Mouse (Mus musculus) 3134 (cell line): ENCODE results near the gene Barhl2.

Experiments used
- DNase-seq: peaks from one replicate; pipeline ENCODE4 v3.0.0-alpha.2; 2011; ENCODE audit warnings: low spot score; ENCODE audit not compliant: insufficient read length; ENCODE audit errors: extremely low read depth

The Barhl2 gene

DNA sequence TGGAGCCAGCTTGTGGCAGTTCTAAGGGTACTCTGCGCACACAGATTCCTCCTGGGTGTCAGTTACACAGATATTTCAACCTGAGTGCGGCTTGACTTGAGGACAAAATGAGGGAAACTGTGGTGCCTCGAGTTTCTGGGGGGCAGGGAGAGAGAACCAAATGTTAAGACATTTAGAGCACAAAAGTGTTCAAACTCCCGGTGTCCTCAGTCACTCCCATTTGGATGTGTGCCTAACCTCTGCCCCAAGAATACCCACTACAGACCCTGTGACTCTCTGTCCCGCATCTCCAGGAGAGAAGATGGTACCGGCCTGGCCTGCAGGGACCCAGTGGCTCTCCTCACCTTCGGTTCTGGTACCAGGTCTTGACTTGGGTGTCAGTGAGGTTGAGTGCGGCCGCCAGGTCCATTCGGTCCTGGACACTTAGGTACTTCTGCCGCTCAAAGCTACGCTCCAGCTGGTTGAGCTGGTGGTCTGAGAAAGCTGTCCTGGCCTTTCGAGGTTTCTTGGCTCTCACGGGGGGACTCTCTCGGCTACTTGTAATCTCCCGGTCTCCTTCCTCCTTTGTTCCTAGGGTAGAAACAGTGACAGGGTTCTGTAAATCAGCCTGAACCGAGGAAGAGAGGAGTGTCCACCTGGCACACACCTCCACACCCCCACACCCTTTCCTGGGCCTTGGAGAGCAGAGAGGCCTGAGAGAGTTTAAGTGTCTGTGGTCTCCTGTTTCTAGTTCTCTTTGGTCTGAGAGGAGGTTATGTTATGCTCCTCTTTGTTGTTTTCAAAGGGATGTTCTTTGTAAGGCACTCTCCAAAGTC lies 2.7 kb downstream of the Barhl2 start:
- no peak for DNase-seq

DNA sequence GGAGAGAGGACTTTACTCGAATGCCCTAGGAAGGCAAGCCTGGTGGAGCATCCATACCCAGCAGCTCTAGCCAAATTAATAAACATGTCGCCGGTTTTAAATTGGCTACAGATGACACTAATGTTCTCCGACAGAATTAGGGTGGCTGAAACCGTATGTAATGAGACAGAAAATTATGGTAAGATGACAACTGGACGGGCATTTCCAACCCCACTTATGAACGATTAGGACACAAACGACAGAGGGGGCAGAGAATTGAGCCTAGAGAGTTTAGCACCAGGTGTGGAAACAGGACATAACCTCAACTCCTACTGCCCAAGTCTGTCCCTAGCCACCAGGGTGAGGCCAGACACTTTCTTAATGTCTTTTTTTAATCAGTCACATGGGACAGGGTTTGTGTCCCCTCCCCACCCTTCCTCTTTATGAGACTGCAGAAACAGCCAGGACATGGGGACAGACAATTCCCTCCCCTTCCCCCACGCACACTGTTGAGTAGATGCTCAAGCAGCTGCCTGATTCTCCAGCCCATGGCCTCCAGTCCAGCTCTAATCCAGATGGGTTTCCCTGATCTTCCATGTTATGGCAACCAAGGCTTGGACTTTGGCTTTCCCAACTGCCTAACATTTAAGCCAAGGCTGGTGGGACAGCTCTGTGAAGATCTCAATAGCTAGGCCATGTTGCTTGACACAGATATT lies 3.4 kb downstream of the Barhl2 start:
- DNase-seq: no peak

DNA sequence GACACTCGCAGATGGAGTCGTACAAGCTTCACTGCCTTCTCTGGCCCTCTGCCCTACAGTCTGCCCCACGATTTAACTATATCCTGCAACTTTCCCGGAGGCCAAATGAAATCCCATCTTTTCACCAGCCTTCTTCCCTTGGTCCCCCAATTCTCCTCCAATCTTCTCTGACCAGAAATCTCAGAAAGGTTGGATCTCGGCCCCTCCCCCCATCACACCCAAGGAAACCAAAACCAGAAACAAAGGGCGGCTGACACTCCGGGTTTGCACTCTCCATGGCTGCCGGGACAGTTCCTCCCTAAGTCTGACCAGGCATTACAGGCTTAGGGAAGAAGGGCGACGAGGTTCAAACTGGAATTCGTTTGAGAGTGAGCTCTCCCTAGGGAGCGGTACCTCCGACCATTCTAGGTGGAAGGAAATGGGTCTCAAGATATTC lies 4.1 kb downstream of the Barhl2 start:
- DNase-seq: no peak

DNA sequence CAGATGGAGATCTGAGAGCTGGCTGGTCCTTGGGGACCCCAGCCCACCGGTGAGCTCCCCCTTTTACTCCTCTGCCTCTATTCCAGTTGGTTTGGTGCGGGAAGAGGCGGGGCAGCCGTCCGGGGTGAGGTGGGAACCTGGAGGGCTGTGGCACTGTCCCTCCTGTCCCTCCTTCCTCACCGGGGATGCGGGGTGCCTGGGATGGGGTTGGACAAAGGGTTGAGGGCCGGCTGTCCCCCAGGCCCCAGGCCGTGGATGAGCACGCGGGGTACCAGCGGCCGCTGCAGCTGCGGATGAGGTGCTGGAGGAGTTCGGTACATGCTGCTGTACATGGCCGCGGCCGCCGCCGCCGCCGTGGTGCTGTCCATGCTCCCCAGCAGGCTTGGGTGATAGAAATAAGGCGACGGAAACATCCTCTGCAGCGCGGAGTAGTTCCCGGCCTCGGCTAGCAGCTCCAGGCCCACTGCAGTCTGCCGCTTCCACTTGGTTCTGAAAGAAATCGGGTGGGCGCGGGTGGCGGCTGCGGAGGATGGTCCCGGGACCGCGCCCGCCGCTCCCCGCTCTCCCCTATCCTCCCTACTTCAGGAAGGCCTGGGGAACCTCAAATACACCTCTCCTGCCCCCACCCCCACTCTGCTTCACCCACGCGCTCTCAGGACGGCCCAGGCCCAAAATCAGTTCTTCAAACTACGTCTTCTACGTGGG lies 4.6 kb downstream of the Barhl2 start:
- no peak for DNase-seq

DNA sequence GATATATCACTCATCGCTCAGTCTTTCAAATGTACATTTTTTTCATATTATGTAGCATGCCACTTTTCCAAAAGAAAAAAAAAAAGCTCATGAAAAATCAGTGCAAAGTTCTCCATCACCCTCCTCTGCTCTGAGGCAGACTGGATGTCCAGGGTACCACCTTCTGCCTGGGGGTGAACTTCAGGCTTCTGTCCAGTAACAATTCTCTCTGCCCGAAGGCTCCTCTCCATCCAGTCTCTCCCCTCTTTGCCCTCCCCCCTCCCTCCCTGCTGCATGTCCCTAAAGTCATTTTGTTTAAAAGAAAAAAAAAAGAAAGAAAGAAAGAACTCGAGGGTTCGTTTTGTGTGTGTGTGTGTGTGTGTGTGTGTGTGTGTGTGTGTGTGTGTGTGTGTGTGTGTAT lies 5.3 kb downstream of the Barhl2 start:
- no peak for DNase-seq

DNA sequence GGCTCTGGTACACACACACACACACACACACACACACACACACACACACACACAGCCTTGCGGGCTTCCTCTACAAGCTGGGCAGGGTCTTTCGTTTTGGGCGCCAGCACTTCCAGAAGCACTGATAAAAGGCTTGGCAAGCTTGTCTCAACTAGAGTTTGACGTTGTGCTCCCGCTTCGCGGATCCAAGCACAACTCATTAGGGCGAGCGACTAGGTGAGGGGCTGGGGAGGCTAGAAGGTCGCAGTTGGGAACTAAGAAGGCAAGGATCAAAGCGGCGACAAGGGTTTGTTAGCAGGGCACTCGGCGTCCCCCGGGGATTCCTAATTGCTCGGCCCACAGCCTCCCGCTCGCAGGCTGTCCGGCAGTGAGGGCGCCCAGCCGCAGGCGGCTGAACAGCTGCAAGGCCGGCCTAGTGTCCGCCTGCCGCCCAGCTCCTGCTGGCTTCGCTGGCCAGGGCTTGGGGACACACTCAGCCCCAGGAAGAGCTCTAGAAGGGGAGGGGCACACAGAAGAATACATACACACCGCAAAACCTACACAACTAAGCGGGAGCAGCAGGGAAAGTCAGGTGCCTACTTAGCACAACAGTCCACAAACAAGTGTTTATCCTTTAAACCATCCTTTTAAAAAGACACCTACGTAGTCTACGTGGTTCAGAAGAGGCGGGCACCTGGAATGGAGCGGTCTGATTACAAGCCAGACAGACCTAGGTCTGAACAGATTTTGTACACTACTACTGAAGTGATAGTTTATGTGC lies 6.1 kb downstream of the Barhl2 start:
- no peak for DNase-seq

GRCm38 (mm10) chr5:106450426-106451160 lies 7.4 kb downstream of the Barhl2 start:
- no peak for DNase-seq

- DNase-seq: no peak
These were observed 8.1 kb downstream of the Barhl2 start for GRCm38 (mm10) chr5:106449720-106450425.

GRCm38 (mm10) chr5:106448798-106449125 lies 9.2 kb downstream of the Barhl2 start:
- no peak for DNase-seq

- no peak for DNase-seq
These were observed 9.8 kb downstream of the Barhl2 start for GRCm38 (mm10) chr5:106447951-106448797.

DNA sequence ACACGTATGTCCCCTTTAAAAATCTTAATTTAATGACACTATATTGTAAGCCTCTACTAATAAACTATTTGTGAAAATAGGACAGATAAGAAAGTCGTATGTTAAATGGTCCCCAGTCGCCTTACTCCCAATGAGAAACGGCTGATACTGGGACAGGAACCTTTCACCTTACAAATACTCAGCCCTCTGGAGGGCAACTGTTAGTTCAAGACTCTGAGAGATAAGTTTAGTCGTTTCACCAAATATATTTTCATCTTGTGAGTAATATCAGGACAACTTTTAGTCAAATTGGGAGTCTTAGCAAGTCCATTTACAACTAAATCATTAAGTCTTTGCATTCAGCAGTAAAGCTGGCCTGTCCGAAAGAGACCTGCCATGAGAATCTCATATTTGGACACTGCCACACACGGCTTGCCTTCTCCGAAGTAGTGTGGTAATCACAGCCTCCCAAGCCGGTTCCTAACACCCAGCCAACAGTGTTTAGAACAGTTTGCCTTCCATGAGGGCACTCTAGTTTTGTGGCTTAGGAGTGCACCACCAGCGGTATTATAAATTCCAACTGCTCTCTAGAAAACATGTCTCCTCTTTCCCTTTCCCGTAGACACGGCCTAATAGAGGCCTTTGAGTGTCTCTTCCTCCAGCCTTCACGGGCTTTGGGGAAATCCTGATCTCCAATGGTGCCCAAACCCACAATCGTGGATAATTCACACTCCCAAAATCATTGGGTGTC lies 10.7 kb downstream of the Barhl2 start:
- no peak for DNase-seq

DNA sequence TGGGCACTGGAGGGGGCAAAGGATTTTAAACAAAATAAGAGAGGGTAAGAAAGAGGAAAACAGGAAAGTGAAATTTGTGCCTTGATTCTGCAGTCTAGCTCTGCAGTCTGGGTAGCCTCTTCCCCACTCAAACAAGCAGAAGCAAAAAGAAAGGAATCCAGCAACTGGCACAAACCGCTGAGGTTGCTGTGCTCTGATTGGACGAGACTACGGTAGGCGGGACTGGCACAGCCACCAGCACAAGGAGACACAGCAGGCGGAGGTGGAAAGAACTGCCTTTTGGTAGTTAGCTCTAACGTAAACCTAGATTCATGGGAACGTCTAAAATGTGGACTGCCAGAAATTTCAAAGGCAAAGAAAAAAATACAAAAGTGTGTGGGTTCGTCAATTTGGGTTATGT lies 11.4 kb downstream of the Barhl2 start:
- no peak for DNase-seq

GRCm38 (mm10) chr5:106445681-106446080 lies 12.3 kb downstream of the Barhl2 start:
- no peak for DNase-seq

- DNase-seq: no peak
These were observed 19.1 kb downstream of the Barhl2 start for GRCm38 (mm10) chr5:106438916-106439315.

DNA sequence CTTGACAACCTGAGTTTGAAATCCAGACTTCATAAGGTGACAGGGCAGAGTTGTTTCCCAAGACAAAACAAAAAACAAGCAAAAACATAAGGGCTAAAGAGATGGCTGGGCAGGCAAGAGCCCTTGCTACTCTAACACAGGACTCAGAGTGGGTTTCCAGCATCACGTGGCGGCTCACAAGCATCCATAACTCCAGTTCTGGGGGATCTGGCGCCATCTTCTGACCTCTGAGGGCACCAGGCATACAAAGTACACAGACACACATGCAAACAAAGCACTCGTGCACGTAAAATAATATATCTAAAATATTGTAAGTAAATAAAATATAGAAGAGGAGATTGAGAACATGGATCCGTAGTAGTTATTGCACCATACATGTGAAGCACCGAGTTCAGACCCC lies 31.9 kb downstream of the Barhl2 start:
- DNase-seq: no peak

- no peak for DNase-seq
These were observed 37.1 kb downstream of the Barhl2 start for GRCm38 (mm10) chr5:106420871-106421270.

- no peak for DNase-seq
These were observed 37.6 kb downstream of the Barhl2 start for GRCm38 (mm10) chr5:106420370-106420769.

DNA sequence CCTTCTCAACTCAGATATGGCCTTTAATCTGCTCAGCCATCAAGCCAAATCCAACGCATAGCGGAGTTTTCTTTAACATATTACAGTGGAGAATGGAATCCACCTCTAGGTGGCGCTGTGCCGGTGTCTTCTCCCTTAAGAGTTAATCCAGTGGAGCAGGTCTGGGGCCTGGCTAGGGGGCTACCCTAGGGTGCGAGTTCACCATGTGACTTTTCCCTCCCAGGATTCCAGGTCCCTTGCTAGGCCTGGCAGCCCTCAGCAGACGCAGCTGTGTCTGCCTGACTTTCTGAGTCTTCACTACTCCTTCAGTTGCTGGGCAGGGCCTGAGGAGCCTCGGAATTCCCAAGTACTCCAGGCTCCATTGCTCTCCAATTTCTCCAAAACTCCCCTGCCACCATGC lies 40.8 kb downstream of the Barhl2 start:
- DNase-seq: no peak
